Mouse (Mus musculus) retina, adult 2 months (tissue): ENCODE results near the gene Mamstr.

Experiments
- DNase-seq: peaks from one replicate; pipeline ENCODE4 v3.0.0-alpha.2; 2012; ENCODE audit warnings: low read depth, low spot score

Gene Mamstr

DNA sequence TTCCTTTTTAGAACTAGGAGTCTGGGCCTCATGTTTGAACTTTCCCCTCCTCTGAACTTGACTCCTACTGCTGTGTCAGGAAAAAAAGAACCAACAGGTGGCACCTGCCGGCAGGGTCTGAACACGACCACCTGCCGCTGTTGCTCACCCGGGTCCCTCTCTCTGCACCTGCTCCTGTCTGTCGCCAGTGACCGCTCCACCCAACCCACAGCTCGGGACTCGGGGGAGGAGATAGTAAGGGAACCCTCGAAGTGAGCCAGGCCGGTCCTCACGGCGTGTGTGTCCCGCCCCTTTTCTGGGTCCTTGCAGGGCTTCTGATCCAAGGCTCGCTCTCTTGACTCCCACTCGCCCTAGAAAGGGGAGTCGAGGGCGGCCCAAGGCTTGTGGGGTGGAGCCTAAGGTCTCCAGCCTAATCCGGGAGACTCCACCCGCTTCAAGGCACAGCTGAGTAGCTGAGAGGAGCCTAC is at the start of gene Mamstr:
Gene Mamstr (plus strand): TSS at position 417 of the 467 bp plus-strand sequence.
- DNase-seq, result no peak

DNA sequence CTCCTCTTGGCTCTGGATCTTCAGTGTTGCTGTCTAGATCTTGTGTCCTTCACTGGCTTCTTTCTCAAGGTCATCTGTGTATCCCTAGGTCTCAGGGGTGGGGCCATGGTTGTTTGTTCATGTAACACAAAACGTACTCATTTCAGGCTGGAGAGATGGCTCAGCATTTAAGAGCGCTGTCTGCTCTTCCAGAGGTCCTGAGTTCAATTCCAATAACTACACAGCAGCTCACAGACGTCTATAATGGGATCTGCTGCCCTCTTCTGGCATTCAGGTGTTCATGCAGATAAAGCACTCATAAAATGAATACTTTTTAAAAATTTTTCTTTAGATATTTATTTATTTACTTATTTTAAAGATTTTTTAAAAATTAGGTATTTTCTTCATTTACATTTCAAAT is 48.9 kb upstream of the Mamstr start:
- DNase-seq, result no peak

DNA sequence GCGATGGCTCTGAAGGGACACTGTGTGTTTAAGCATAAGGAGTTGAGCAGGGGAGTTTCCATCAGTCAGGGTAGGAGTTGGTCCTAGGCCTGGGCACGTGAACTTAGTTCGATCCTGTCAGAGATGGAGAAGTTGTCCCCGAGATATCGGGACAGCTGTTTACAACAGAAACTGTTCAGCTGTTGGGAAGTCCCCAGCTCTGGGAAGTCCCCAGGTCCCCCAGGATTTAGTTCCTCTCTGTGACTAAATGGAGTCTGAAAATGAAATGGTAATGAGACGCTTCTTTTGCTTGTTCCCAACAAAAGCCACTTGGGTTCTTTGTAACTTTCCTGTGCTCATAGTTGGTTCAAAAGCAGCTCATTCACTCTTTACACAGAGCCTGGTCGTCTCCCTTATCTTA is 47.9 kb upstream of the Mamstr start:
- DNase-seq, result no peak

DNA sequence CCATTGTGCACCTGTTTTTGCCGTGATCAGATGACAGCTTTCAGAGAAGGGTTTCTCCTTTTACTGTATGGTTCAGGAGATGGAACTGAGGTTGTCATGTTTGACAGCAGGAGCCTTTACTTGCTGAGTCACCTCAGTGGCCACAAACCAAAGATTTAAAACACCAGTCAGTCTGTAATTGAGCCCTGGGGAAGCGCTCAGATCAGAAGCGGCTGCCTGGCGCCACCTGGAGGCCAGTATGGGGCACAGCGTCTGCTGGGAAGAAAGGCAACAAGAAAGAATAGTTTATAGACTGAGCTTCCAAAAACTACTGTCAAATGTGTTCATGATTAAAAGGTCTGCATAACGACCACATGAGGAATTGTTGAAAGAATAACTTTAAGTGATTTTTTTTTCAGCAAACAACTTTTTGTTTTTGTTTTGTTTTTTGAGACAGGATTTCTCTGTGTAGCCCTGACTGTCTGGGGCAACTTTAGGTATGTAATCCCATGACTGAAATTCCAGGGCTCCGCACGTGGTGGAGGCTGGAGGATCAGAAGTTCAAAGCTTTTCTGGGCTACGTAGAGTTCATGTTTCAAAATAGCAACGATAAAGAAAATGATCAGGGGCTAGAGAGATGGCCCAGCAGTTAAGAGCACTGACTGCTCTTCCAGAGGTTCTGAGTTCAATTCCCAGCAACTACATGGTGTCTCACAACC is 46.5 kb upstream of the Mamstr start:
- no peak for DNase-seq

DNA sequence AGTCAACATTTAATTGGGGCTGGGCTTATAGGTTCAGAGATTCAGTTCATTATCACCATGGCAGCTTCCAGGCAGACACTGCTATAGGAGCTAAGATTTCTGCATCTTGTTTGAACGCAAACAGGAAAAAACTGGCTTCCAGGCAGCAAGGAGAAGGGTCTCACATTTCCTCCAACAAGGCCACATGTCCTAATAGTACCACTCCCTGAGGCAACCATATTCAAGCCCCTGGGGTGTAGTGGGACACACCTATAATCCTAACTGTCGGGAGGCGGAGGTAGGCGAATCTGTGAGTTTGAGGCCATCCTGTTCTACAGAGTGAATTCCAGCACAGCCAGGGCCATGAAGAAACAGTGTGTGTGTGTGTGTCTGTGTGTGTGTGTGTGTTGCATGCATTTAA is 44.6 kb upstream of the Mamstr start:
- no peak for DNase-seq

DNA sequence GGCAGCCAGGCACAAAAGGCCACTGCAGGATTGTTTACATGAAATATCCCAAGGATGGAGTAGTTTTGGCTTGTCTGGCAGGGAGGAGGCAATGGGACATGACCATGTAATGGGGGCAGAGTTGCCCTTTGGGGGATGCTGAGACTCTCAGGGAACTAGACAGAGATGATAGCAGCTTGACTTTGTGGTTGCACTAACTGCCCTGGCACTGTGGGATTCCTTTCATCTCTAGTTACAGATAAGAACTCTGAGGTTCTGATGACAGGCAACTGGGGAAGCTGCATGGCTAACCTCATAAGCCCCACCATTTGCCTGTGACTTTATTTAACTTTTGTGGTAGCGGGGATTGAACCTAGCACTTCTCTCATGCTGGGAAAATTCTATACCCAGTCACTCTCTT is 43.7 kb upstream of the Mamstr start:
- no peak for DNase-seq

DNA sequence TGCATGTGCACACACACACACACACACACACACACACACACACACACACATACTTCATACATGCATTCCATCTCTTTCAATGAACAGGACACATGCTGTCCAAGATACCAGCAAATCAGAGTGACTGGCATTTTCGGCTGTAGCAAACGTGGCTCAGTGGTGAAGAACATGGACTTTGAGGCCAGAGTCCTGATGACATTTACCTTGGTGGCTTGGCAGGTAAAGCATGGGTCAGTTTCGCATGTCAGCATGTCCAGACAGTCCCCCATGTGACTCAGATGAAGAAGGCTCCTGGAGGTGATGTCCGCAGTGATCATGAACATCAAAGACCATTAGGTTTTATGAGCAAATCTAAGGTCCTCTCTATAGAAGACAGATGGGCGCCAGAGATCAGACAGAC is 42.8 kb upstream of the Mamstr start:
- DNase-seq, result no peak

DNA sequence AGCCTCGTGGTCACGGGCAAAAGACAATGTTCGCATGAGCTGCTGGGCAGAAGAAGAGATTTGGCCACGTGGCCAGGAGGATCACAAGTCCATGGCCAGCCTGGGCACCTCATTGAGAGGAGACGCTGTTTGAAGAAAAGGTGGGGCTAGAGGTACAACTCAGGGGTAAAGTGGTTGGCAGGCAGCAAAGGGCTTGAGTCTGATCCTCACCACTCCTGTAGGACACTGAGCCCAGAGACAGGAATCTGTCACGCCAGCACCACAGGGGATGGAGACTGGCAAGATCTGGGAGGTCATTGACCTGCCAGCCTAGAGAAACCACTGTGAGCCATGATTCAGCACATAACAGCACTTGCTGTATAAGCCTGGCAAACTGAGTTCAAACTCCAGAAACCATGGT is 42.2 kb upstream of the Mamstr start:
- no peak for DNase-seq

DNA sequence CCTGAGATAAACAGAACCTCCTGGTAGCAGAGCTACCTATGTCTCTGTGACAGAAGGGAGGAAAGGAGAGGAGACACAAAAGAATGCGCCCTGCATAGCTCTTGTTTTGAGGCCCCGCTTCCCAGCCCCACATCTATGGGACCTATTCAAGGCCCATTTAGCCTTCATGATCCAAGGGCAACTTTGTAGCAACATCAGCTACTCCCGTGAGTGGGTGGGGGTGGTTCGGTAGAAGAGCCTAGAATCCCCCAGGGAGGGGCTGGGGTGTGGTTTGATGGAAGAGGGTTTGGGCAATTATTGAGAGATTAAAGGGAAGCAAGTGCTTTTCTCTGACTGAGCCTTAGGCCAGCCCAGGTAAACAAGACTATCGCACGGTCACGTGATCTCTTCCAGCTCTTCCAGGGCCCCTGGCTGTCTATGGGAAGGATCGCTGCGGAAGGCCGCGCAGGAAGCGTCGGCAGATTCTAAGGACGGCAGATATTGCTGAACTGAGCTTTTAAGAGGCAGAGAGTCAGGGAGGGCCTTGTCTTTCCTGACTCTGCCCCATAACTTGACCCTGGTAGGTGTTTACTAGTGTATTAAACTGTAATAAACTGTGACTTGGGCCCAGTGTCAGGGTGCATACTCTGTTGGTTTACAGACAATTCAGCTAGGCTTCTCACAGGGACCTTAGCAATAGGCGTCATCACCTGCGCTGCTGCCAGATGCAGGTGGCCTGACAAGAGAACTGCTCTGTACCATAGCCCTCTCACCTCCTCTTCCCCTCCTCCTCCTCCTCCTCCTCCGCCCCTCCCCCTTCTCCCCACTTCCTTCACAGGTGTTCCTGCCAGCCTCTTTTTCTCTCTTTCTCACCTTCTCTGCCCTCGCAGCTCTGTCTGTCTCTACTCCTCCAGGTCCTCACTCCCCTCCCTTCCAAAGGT is 40.6 kb upstream of the Mamstr start:
- no peak for DNase-seq

DNA sequence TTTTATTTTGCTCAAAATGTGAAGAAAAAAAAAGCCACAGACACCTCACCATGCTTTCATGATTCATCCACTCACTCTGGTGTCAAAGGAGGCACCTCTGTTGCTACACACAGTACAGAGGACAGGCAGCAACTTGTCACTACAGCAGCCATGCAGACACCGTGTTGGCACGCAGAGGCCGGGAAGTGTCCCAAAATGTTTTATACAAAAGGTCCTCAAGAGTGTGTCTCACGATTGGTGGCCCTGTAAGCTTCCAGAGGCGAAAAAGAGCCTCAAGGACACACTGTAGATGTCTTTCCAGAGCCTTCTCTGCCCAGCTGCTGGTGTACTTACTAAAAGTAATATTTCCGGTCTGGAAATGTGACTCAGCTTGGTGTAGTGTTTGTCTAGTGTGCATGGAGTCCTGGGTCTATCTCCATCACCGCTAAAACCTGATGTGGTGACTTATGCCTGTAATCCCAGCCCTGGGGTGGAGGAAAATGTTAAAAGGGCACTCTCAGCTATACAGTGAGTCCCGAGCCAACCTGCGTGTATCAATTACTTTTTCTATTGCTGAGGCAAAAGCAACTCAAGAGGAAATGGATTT is 34.0 kb upstream of the Mamstr start:
- DNase-seq, result no peak

DNA sequence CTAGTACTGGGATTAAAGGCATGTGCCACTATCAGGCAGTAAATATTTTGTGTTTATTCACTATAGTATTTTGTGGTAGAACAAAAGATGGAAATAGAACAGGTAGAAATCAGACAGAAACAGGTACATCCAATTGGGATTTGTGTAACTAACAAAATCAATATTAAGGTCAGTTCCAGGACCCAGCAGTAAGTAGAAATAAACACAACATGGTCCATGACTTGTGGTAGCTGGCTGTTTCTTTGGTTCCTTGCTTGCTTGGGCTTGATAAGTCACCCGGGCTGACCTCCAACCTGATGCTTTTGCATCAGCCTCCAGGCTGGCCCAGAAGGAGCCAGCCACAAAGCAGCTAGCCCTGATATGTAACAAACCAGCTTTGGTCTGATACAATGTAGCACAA is 30.3 kb upstream of the Mamstr start:
- no peak for DNase-seq

DNA sequence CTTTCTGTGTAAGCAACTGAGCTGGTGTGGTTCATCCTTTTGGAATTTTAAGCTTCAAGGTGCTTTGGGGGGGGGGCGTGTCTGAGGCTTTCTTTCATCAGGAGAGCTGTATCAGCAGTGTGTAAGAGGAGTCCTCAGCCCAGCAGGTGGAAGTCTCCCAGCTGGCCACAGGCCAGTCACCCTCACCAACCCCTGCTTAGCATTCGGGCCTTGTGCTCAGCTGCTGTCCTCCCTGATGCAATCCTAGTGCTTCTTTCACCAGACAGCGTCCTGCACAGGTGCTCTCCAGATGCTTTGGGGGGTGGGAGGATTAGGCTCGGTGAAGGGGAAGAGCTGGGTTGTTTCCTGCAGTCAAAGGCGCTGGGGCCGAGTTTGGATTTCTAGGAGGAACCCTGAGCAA is 23.5 kb upstream of the Mamstr start:
- DNase-seq, result no peak

DNA sequence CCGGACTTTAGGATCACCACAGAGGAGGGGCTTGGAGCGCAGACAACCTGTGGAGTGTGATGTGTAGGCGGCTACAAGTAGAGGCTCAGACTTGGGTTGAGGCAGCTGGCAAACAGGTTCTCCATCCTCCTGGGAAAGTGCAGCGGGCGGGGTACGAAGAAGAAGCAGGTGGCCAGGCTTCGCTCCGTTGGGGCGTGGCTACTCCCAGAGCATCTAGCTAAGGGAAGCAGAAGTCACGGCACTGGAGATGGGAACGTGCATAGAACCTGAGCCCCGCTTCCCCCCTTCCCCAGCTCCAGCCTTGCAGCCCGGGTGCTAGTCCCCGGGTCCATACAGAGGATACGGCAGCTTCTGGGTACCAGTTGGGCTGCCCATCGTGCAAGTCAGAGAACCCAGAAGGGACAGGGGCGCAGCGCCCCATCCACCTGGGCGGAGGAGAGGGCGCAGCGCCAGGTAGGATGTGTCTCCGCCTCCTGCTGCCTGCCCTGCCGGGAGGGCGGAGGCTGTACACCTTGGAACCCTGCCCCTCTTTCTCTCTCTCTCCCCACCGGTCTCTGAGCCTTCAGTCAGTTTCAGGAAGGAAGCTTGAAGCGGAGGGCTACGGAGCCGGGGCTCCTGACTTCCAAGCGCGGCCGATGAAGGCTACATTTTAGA is 22.6 kb upstream of the Mamstr start, which contains the start of gene Fut1:
Gene Fut1 (plus strand): TSS at position 248 of the 654 bp plus-strand sequence.
- DNase-seq, result no peak

DNA sequence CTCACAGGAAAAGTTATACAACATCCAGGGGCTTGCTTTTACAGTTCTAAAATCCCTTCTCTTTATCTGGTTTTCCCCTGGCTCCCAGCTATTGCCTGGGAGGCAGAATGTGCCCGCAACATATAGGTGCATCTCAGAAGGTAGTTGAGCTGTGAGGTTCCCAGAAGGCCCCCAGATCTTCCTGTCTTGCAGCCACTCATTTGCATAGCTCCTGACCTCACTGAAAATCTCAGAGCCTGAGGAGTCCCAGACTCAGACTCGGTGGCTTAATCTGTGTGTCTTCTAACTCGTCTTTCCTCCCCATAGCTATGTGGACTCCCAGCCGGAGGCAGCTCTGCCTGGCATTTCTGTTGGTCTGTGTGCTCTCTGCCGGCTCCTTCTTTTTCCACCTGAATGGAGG is 21.5 kb upstream of the Mamstr start:
- no peak for DNase-seq

DNA sequence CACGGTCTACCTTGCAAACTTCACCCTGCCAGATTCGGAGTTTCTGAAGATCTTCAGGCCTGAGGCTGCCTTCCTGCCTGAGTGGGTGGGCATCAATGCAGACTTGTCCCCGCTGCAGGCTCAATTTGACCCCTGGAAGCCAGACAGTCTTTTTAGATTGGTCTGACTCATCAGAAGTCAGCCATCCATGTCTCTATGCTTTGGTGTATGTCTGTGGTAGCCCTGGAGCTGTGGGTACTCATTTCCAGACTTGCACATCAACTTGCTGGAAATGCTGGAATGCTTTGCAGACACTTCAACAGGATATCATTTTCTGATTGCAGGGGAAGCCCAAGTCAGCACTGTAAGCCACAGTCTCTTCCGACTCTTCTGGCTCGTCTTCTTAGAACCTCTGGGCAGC is 20.2 kb upstream of the Mamstr start:
- DNase-seq, result no peak

DNA sequence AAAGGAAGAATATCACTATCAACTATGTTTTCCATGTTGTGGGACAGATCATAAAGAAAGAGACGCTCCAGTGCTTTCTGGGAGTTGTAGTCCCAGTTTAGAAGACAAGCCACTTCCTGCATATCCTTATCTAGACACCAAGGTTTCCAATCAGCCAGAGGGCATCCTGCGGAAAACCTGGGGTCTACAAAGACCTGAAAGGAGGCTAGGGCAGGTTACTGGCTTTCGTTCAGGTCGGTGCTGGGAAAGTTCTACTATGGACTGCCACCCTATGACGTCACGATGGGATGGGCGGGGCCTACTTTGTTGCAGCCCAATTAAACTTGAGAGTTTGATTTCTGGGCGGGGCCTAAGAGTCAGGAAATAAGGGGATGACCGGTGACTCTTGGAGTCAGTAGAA is 18.3 kb upstream of the Mamstr start, which contains the start of gene Izumo1:
Gene Izumo1 (plus strand): TSS at position 369 of the 400 bp plus-strand sequence.
- DNase-seq, result no peak

DNA sequence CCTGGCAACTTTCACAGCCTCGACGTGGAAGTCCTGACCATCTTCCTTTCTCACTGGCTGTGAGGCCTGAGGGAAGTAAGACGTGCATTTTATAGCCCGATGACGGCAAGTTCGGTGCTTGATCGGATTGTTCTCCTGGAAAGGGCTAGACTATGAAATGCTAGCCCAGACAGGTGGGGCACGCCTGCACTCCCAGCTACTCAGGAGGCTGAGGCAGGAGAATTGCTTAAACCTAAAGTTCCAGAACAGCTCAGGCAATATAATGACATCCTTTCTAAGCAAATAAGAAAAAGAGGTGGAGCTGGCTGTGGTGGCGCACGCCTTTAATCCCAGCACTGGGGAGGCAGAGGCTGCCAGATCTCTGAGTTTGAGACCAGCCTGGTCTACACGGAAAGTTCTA is 16.3 kb upstream of the Mamstr start:
- no peak for DNase-seq

DNA sequence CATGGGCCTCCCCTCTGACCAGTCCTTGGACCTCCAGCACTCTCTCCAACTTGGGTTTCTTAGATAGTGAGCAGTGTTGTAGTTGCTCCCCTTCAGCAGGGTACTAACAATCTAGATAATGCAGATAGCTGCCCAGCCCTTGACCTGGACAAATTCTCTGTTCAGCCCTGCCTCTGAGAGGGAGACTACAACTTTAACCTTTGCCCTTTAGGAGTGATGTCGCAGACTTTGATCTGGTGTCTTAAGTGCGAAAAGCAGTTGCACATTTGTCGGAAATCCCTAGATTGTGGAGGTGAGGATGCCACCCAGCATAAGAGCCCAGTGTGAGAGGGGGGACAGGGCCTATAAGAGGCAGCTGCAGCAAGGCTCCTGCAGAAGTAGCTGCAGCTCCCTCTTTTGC is 15.1 kb upstream of the Mamstr start:
- no peak for DNase-seq

DNA sequence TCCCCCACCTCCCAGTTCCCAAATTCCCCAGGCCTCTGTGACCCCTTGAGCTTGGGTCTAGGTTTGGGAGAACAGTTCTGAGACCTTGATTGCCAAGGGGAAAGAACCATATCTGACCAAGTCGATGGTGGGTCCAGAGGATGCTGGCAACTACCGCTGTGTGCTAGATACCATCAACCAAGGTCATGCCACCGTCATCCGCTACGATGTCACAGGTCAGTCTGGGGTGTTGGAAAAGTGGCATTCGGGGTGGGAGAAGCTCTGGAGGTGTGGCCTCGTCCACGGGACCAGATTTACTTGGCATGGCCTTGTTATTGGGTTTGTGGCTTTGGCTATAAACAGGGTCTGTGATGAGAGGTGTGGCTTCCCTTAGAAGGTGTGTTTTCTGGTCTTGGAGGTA is 14.3 kb upstream of the Mamstr start:
- DNase-seq, result no peak

DNA sequence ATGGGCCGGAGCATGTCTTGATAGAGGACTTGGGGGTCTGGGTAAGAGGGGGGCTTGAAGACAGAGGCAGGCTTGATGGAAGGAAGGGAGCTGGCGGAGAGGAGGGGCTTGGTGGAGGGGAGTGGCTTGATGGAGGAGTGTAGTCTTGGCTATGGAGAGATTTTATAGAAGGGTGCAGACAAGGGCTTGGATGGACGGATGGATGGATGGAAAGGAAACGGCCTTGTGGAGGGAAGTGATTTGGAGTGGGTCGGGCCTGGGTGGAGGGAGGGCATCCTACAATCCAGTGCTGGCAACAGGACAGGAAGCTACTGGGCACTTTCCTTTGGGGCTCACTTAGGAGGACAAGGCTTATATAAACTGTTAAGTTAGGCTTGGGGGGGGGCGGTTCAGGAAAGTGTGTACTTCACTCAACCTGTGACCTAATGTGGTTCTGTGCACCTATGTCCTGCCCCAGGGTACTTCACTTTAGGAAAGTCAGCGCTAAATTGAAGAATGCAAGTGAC is 13.2 kb upstream of the Mamstr start:
- no peak for DNase-seq

DNA sequence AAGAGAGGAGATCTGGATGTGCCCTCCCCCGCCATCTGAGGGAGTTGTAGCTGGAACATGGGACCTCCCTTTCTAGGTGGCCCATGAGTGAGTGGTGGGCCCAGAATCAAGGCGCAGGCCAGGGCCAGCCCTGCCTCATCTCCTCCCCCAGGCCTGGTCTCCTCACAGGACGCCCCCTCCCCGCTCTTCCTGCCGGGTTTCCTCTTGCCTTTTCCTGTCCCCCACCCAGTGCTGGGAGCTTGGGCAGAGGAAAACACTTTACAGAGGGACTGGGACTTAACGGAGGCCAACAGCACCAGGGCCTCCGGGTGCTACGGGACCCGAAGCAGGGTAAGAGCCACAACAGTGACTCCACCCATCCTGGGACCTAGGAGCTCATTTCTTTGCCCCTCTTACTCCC is 12.5 kb upstream of the Mamstr start, which contains the start of gene Rasip1:
Gene Rasip1 (plus strand): TSS at position 228 of the 400 bp plus-strand sequence.
- DNase-seq, result no peak
